Mouse (Mus musculus) E14TG2a.4 (cell line): ENCODE measurements around the gene Itgam.

Source experiments
- H3K27me3 ChIP-seq: 2 replicates; pipeline ENCODE4 v1.6.1; 2014; ENCODE audit warnings: low read length, control low read depth; ENCODE audit not compliant: insufficient read depth
- H3K36me3 ChIP-seq: 2 replicates; pipeline ENCODE4 v1.6.1; 2014; ENCODE audit warnings: low read length, control low read depth; ENCODE audit not compliant: insufficient read depth
- H3K4me1 ChIP-seq: replicated peaks from 2 replicates; pipeline ENCODE4 v1.6.1; 2014; ENCODE audit warnings: low read depth, low read length, control low read depth
- H3K4me3 ChIP-seq: replicated peaks from 2 replicates; pipeline ENCODE4 v1.5.1; 2014; ENCODE audit warnings: mild to moderate bottlenecking, low read length
- H3K9me3 ChIP-seq: 2 replicates; pipeline ENCODE4 v1.6.1; 2014; ENCODE audit warnings: low read length, control low read depth
- CTCF ChIP-seq: conservative IDR thresholded peaks from 2 replicates; pipeline ENCODE4 v1.5.1; 2014; ENCODE audit warnings: low read length
- NANOG ChIP-seq: IDR thresholded peaks from 2 replicates; pipeline ENCODE4 v1.6.1; 2014; ENCODE audit warnings: borderline replicate concordance, low read length, mixed read lengths
- POU5F1 ChIP-seq: IDR thresholded peaks from 2 replicates; pipeline ENCODE4 v1.6.1; 2014; ENCODE audit warnings: low read length, borderline replicate concordance

The Itgam gene

DNA sequence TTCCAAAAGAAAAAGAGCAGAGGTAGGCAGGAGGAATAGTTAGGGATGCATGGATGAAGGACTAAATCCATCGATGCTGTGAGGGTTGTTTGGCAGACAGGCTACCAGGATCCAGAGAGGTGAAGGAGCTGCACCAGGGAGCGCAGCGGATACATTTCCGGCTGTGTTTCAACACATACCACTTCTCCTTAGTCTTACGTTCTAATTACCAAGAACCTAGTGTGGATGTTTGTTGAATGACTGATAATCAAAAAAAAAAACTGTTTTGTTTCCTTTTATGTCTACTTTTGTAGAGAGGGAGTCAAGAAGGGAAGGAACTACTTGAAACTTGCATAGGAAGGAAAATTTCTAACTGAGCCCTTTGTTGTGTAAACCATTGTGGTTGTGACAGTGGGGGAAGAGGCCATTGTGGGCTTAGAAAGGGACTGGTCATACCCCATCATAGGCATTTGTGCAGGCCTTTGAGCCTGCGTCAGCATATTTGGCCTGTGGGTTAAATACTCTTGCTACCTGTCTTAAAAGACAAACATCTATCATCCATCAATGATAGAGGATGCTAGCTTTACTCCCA lies 856 bp downstream of the Itgam start:
- no peak for TF ChIP-seq NANOG
- TF ChIP-seq CTCF = no peak
- no peak for TF ChIP-seq POU5F1
- no peaks in the 10 kb centered on the region for H3K9me3 ChIP-seq
- H3K4me1 ChIP-seq = peaks cover 9% of the 10 kb centered on the region; the same call in 1 of the 2 replicates
- no peak overlapping the region for H3K4me3 ChIP-seq
- H3K36me3 ChIP-seq = no peaks in the 10 kb centered on the region
- peaks cover 4% of the 10 kb centered on the region; the same call in 1 of the 2 replicates for H3K27me3 ChIP-seq

GRCm38 (mm10) chr7:128065547-128065946 lies 3.1 kb downstream of the Itgam start:
- Histone ChIP-seq H3K27me3 (peaks cover 4% of the 10 kb centered on the region; the same call in 1 of the 2 replicates), H3K4me3 (no peak overlapping the region), H3K36me3 (no peaks in the 10 kb centered on the region), H3K4me1 (peaks cover 4% of the 10 kb centered on the region; the same call in 1 of the 2 replicates), H3K9me3 (no peaks in the 10 kb centered on the region)
- TF ChIP-seq POU5F1 (no peak), CTCF (no peak), NANOG (no peak)

- Histone ChIP-seq H3K36me3 (no peaks in the 10 kb centered on the region), H3K4me1 (no peaks in the 10 kb centered on the region), H3K4me3 (no peak overlapping the region), H3K27me3 (peaks cover 8% of the 10 kb centered on the region), H3K9me3 (no peaks in the 10 kb centered on the region)
- no peak for TF ChIP-seq NANOG
- TF ChIP-seq POU5F1 = no peak
- TF ChIP-seq CTCF = no peak
Observed at GRCm38 (mm10) chr7:128067847-128068246, 5.4 kb downstream of the Itgam start.

- TF ChIP-seq CTCF = no peak
- no peak for TF ChIP-seq NANOG
- no peak for TF ChIP-seq POU5F1
- no peaks in the 10 kb centered on the region for H3K9me3 ChIP-seq
- no peaks in the 10 kb centered on the region for H3K4me1 ChIP-seq
- H3K4me3 ChIP-seq = no peak overlapping the region
- H3K36me3 ChIP-seq = no peaks in the 10 kb centered on the region
- peaks cover 5% of the 10 kb centered on the region for H3K27me3 ChIP-seq
Observed at GRCm38 (mm10) chr7:128069844-128070243, 7.4 kb downstream of the Itgam start.

GRCm38 (mm10) chr7:128071816-128072215 lies 9.4 kb downstream of the Itgam start:
- Histone ChIP-seq H3K9me3 (no peaks in the 10 kb centered on the region), H3K4me3 (no peak overlapping the region), H3K36me3 (no peaks in the 10 kb centered on the region), H3K4me1 (no peaks in the 10 kb centered on the region), H3K27me3 (peaks cover 5% of the 10 kb centered on the region)
- TF ChIP-seq NANOG (no peak), CTCF (no peak), POU5F1 (no peak)

- TF ChIP-seq NANOG (peak; percentile 53), CTCF (no peak), POU5F1 (no peak)
- peak overlapping the region; percentile 39; the same call in 1 of the 2 replicates for H3K4me3 ChIP-seq
- peaks cover 21% of the 10 kb centered on the region for H3K4me1 ChIP-seq
- 0 out of 2 replicates have a peak, but pooled peaks cover 2% of the 10 kb centered on the region for H3K27me3 ChIP-seq
- H3K9me3 ChIP-seq = no peaks in the 10 kb centered on the region
- H3K36me3 ChIP-seq = no peaks in the 10 kb centered on the region
Observed at GRCm38 (mm10) chr7:128080012-128080411, 17.6 kb downstream of the Itgam start.

DNA sequence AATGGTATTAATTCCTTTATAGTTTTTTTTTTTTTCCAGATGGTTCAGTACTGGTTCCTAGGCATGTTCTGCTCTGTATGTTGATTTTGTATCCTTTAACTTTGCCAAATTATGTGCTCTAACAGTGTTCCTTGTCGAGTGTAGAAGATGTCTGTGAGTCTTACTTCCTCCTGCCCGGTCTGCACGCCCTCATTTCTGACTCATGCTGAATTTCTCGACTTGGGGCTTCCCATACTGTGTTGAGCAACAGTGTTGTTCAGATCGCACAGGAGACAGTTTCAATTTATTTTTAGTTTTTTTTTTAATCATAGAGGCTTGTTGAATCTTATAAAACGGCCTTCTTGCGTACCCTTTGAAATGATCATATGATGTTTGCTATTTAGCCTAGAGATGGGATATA lies 26.7 kb downstream of the Itgam start:
- Histone ChIP-seq H3K36me3 (no peaks in the 10 kb centered on the region), H3K4me3 (no peak overlapping the region), H3K9me3 (no peaks in the 10 kb centered on the region), H3K4me1 (no peaks in the 10 kb centered on the region), H3K27me3 (0 out of 2 replicates have a peak, but pooled peaks cover 2% of the 10 kb centered on the region)
- TF ChIP-seq NANOG (no peak), CTCF (no peak), POU5F1 (no peak)

- peaks cover 2% of the 10 kb centered on the region; the same call in 1 of the 2 replicates for H3K27me3 ChIP-seq
- H3K4me1 ChIP-seq = no peaks in the 10 kb centered on the region
- H3K36me3 ChIP-seq = no peaks in the 10 kb centered on the region
- no peak overlapping the region for H3K4me3 ChIP-seq
- TF ChIP-seq POU5F1 (no peak), CTCF (no peak), NANOG (no peak)
- H3K9me3 ChIP-seq = peaks cover 5% of the 10 kb centered on the region; the same call in 1 of the 2 replicates
Observed at GRCm38 (mm10) chr7:128098135-128098534, 35.7 kb downstream of the Itgam start.
